Mouse (Mus musculus) lung, adult 2 months (tissue): Measurements from ENCODE around the gene Tspan13. TPM values are rescaled to one million over a fixed set of nuclear protein-coding genes. Genes with fewer than 3 reads are reported as not detected.

Source experiments
- DNase-seq: peaks from one replicate; pipeline ENCODE4 v3.0.0; 2022
- H3K4me1 ChIP-seq: fragments of 200-500 bp; 2 replicates; pipeline ENCODE4 v1.6.1; 2011; ENCODE audit warnings: low read length; ENCODE audit not compliant: control insufficient read depth, insufficient read depth
- H3K4me3 ChIP-seq: fragments of 200-500 bp; replicated peaks from 2 replicates; pipeline ENCODE3; 2011; ENCODE audit warnings: low read depth, mild to moderate bottlenecking, control low read depth, low read length; ENCODE audit errors: extremely low read depth
- CTCF ChIP-seq: fragments of 200-500 bp; IDR thresholded peaks from 2 replicates; pipeline ENCODE4 v1.5.1; 2011; ENCODE audit warnings: mild to moderate bottlenecking, low read length, control low read depth; ENCODE audit not compliant: insufficient read depth
- POLR2A ChIP-seq: fragments of 200-500 bp; IDR thresholded peaks from 2 replicates; pipeline ENCODE4 v1.6.1; 2011; ENCODE audit warnings: low read depth, mild to moderate bottlenecking, control low read depth, low read length, borderline replicate concordance; ENCODE audit errors: extremely low read depth
- WGBS: fragments of 180-500 bp; shearing (Covaris S2); methylation state at CpG from one replicate; pipeline ENCODE4 v1.1.7; 2018; 5-methylcytosine and 5-hydroxymethylcytosine counted together
- polyA plus RNA-seq: library from polyadenylated mRNA; depleted of rRNA; stranded (reverse); fragments of >200 nt; gene quantifications from 2 replicates; pipeline ENCODE4 v1.2.3, GENCODE M21; 2012

Tspan13 gene
- polyA plus RNA-seq, 1 experiment = 614 TPM

- 78% methylated on average over 4 of the region's 4 CpGs for WGBS
- no peak for DNase-seq
These were observed 22.7 kb downstream of the Tspan13 start for GRCm38 (mm10) chr12:36019572-36019971.

GRCm38 (mm10) chr12:36017791-36018190 lies 24.5 kb downstream of the Tspan13 start:
- DNase-seq = no peak
- 75% methylated on average over 2 of the region's 2 CpGs for WGBS
- H3K4me3 ChIP-seq = no peak overlapping the region
- no peak for TF ChIP-seq POLR2A
- no peak for TF ChIP-seq CTCF
- no peaks in the 10 kb centered on the region for H3K4me1 ChIP-seq

More at GRCm38 (mm10) chr12:36019572-36019971, 22.7 kb downstream of the Tspan13 start:
- no peak overlapping the region for H3K4me3 ChIP-seq
- H3K4me1 ChIP-seq = no peaks in the 10 kb centered on the region; the same call in 1 of the 2 replicates
- TF ChIP-seq POLR2A = no peak
- no peak for TF ChIP-seq CTCF

GRCm38 (mm10) chr12:36013216-36013910 lies 28.9 kb downstream of the Tspan13 start:
- Histone ChIP-seq H3K4me1 (peaks cover 7% of the 10 kb centered on the region), H3K4me3 (no peak overlapping the region)
- TF ChIP-seq POLR2A (no peak), CTCF (no peak)
- 66% methylated on average over 7 of the region's 7 CpGs for WGBS
- DNase-seq = no peak

- DNase-seq = no peak
- WGBS = 19% methylated on average over 6 of the region's 6 CpGs
- no peak overlapping the region for H3K4me3 ChIP-seq
- peaks cover 10% of the 10 kb centered on the region for H3K4me1 ChIP-seq
- TF ChIP-seq CTCF (no peak), POLR2A (no peak)
These were observed 33.8 kb downstream of the Tspan13 start for GRCm38 (mm10) chr12:36008364-36009047.

GRCm38 (mm10) chr12:36007581-36007980 lies 34.7 kb downstream of the Tspan13 start:
- Histone ChIP-seq H3K4me3 (no peak overlapping the region), H3K4me1 (peaks cover 10% of the 10 kb centered on the region)
- TF ChIP-seq CTCF = no peak
- TF ChIP-seq POLR2A = no peak
- 52% methylated on average over 2 of the region's 2 CpGs for WGBS
- no peak for DNase-seq

- peaks cover 10% of the 10 kb centered on the region for H3K4me1 ChIP-seq
- H3K4me3 ChIP-seq = no peak overlapping the region
- TF ChIP-seq POLR2A = no peak
- TF ChIP-seq CTCF = no peak
- DNase-seq = no peak
- WGBS = 79% methylated on average over 4 of the region's 4 CpGs
These were observed 37.6 kb downstream of the Tspan13 start for GRCm38 (mm10) chr12:36004714-36005113.

- no peaks in the 10 kb centered on the region for H3K4me1 ChIP-seq
- WGBS = 21% methylated on average over 5 of the region's 5 CpGs
- DNase-seq = no peak
- H3K4me3 ChIP-seq = no peak overlapping the region
- TF ChIP-seq POLR2A (no peak), CTCF (no peak)
These were observed 46.5 kb downstream of the Tspan13 start for GRCm38 (mm10) chr12:35995799-35996198.

GRCm38 (mm10) chr12:35994098-35994497 lies 48.2 kb downstream of the Tspan13 start:
- TF ChIP-seq CTCF (no peak), POLR2A (no peak)
- no peak for DNase-seq
- Histone ChIP-seq H3K4me3 (no peak overlapping the region), H3K4me1 (no peaks in the 10 kb centered on the region)

GRCm38 (mm10) chr12:35993583-35993982 lies 48.7 kb downstream of the Tspan13 start:
- Histone ChIP-seq H3K4me1 (no peaks in the 10 kb centered on the region), H3K4me3 (no peak overlapping the region)
- WGBS = 63% methylated on average over 3 of the region's 3 CpGs
- no peak for DNase-seq
- TF ChIP-seq POLR2A (no peak), CTCF (no peak)

GRCm38 (mm10) chr12:35992711-35993110 lies 49.6 kb downstream of the Tspan13 start, which contains the start of gene Agr2:
Gene Agr2, plus strand, starts transcription at chr12:35992907.
- H3K4me1 ChIP-seq = no peaks in the 10 kb centered on the region
- WGBS = 60% methylated on average over 9 of the region's 9 CpGs
- no peak within 1 kb of the TSS for H3K4me3 ChIP-seq
- no peak for TF ChIP-seq CTCF
- no peak for TF ChIP-seq POLR2A
- DNase-seq = no peak
